Mouse (Mus musculus) heart, embryonic 15.5 days (tissue): ENCODE data around the gene Fam161b. TPM values are rescaled to one million over a fixed set of nuclear protein-coding genes. Genes with fewer than 3 reads are reported as not detected.
"Not testable (repeated sequence)": the region's sequence is repeated elsewhere in the genome, so short reads cannot be mapped to it uniquely, and the experiment has no call there.

ENCODE experiments used
- ATAC-seq: fragments of 200-750 bp; cut with Nextera tagmentation; replicated peaks from 2 replicates; pipeline ENCODE4 v1.8.0; 2017; ENCODE audit warnings: low read depth, moderate TSS enrichment; ENCODE audit not compliant: insufficient number of reproducible peaks, insufficient read depth, low FRiP score
- H3K27ac ChIP-seq: fragments of 300-500 bp; sonication (generic); 2 replicates; pipeline ENCODE4 v1.5.1; 2015; ENCODE audit warnings: mild to moderate bottlenecking, inconsistent platforms
- H3K27me3 ChIP-seq: fragments of 300-500 bp; sonication (generic); 2 replicates; pipeline ENCODE4 v1.6.1; 2015; ENCODE audit warnings: inconsistent platforms
- H3K36me3 ChIP-seq: fragments of 300-500 bp; sonication (generic); 2 replicates; pipeline ENCODE4 v1.6.1; 2015; ENCODE audit warnings: mild to moderate bottlenecking, inconsistent platforms
- H3K4me1 ChIP-seq: fragments of 300-500 bp; sonication (generic); replicated peaks from 2 replicates; pipeline ENCODE4 v1.6.1; 2015; ENCODE audit warnings: inconsistent platforms
- H3K4me2 ChIP-seq: fragments of 300-500 bp; sonication (generic); 2 replicates; pipeline ENCODE4 v1.6.1; 2015; ENCODE audit warnings: inconsistent platforms, mild to moderate bottlenecking, moderate library complexity
- H3K4me3 ChIP-seq: fragments of 300-500 bp; sonication (generic); 2 replicates; pipeline ENCODE4 v1.5.1; 2015; ENCODE audit warnings: mild to moderate bottlenecking, inconsistent platforms
- H3K9ac ChIP-seq: fragments of 300-500 bp; sonication (generic); 2 replicates; pipeline ENCODE4 v1.6.1; 2015; ENCODE audit warnings: mild to moderate bottlenecking, inconsistent platforms
- H3K9me3 ChIP-seq: fragments of 300-500 bp; sonication (generic); replicated peaks from 2 replicates; pipeline ENCODE4 v1.6.1; 2016; ENCODE audit warnings: inconsistent platforms
- WGBS: fragments of 180-500 bp; shearing (Covaris S2); methylation state at CpG from one replicate; pipeline ENCODE4 v1.1.7; 2015; ENCODE audit warnings: mixed read lengths; 5-methylcytosine and 5-hydroxymethylcytosine counted together
- polyA plus RNA-seq: library from polyadenylated mRNA; unstranded; fragments of >200 nt; fragmentation: Nextera tagmentation; extraction: Ambion mirVana; gene quantifications from 2 replicates; pipeline ENCODE4 v1.2.1, GENCODE M21; 2015

The Fam161b gene
- polyA plus RNA-seq, 1 experiment from 2014 or later: 7.1 TPM

DNA sequence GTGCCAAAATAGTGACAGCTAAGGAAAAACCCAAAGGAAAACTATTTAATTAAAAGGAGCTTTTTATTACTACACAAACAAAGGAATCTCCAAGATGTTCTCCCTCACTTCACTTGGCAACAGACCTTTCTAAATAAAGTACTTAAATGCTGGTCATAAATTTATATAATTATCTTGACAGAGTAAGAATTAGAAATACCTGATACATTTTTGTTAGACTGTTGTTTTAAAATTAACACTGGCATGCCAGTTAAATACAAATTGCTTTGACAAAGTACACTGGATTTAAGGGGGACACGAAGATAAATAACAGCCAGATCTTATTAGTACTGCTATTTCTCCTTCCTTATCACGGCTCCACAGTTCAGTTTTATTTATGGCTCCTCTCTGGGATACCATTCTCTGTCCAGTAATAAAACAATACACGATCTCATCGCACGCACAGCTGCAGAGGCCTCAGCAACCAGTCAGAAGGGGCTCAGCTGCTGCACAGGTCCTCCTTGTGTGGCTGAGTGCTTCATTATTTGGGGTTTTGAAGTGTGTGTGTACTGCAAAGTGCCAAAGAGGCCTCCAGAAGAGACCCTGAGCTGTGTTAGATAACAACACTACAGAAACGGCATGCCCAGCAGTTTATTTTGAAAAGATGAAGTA is 12.3 kb upstream of the Fam161b start:
- Histone ChIP-seq H3K27me3 (no peaks in the 10 kb centered on the region), H3K4me2 (no peak overlapping the region), H3K4me1 (peaks cover 19% of the 10 kb centered on the region), H3K27ac (peak overlapping the region; percentile 82), H3K36me3 (peaks cover 72% of the 10 kb centered on the region), H3K9ac (no peak overlapping the region), H3K4me3 (no peak overlapping the region), H3K9me3 (no peaks in the 10 kb centered on the region)
- 41% methylated on average over 6 of the region's 6 CpGs for WGBS
- peak; percentile 58; the same call in 1 of the 2 replicates for ATAC-seq

DNA sequence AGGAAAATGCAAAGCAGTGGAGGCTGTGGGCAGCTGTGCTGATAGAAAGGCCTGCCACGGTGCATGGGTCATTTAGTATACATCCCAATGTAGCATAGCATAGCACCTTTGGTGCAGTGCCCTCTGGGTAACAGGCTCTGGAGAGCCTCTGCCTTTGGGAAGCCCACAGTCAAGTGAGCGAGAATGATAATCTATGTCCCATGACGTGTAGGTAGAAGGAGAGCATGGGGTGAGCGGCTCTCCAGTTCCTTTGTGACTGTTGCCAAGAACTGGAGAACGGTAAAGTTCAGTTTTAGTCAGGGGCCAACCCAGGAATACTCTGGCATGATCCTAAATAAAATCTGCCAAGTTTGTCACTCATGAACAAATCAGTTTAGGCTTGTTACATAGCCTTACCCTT is 10.0 kb upstream of the Fam161b start:
- Histone ChIP-seq H3K9ac (no peak overlapping the region), H3K4me2 (no peak overlapping the region), H3K4me3 (no peak overlapping the region), H3K9me3 (no peaks in the 10 kb centered on the region), H3K27ac (no peak overlapping the region), H3K27me3 (no peaks in the 10 kb centered on the region), H3K36me3 (peaks cover 76% of the 10 kb centered on the region), H3K4me1 (peaks cover 19% of the 10 kb centered on the region)
- no peak for ATAC-seq
- 79% methylated on average over 5 of the region's 5 CpGs for WGBS

DNA sequence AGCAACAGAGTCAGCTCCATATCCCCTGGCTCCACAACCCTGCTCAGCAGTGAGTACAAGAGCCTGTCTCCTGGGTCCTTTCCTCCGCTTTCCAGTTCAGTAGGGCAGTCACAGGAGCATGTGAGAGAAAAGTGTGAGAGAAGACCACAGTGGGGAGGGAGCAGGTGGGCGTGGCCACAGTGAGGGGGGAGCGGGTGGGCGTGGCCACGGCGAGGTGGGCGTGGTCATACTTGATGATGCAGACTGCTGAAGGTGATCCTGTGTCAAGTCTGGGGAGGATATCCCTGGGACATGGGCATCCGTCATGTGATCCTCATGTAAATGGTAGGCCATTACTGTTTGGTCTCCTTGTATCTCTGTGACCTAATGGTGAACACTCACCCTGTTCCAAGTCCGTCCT is 5.3 kb upstream of the Fam161b start:
- no peak overlapping the region for H3K4me3 ChIP-seq
- no peak for ATAC-seq
- no peaks in the 10 kb centered on the region for H3K27me3 ChIP-seq
- no peaks in the 10 kb centered on the region for H3K9me3 ChIP-seq
- 64% methylated on average over 9 of the region's 9 CpGs for WGBS
- no peak overlapping the region for H3K9ac ChIP-seq
- no peak overlapping the region for H3K27ac ChIP-seq
- H3K36me3 ChIP-seq: peaks cover 53% of the 10 kb centered on the region
- peaks cover 20% of the 10 kb centered on the region for H3K4me1 ChIP-seq
- no peak overlapping the region for H3K4me2 ChIP-seq

DNA sequence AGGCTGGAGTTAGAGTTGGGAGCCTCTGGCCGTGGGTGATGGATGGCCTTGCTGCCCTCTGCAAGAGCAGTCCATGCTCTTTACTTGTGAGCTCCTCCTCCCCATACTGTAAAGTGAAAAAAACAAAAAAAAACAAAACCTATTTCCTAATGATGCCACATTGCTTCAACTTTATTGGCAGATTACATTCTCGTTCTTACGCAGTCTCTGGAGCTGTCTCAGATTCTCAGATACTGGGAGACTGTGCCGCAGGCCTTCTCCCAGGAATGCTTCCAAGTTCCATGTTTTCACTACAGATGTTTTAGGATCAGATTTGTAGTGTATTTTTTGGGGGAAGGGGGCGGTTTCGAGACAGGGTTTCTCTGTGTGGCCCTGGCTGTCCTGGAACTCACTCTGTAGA is 3.5 kb upstream of the Fam161b start:
- Histone ChIP-seq H3K4me2 (no peak overlapping the region), H3K9ac (no peak overlapping the region), H3K4me1 (peaks cover 27% of the 10 kb centered on the region), H3K4me3 (no peak overlapping the region), H3K36me3 (peaks cover 34% of the 10 kb centered on the region), H3K9me3 (no peaks in the 10 kb centered on the region), H3K27me3 (no peaks in the 10 kb centered on the region), H3K27ac (no peak overlapping the region)
- ATAC-seq: no peak
- WGBS: 91% methylated on average over 6 of the region's 6 CpGs

DNA sequence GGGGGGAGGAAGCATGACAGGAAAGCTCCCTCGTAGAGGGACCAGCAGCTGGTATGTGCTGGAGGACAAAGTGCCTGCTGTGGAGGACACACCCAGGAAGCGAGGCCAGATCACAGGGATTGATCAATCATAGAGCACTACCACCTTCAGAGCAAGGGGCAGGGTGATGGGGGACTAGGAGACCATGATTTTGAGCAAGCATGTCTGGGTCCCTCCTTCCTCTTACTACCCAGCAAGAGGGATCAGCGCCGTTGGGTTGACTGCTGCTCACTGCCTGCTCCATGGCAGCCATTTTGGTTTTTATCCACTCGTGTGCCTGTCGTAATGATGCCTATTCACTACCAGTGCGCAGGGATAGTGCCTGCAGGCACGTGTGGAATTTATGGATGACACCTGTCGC is 2.7 kb upstream of the Fam161b start:
- 67% methylated on average over 9 of the region's 9 CpGs for WGBS
- H3K27ac ChIP-seq: peak overlapping the region; percentile 11; the same call in 1 of the 2 replicates
- H3K9ac ChIP-seq: no peak overlapping the region
- H3K4me1 ChIP-seq: peaks cover 30% of the 10 kb centered on the region
- no peak overlapping the region for H3K4me3 ChIP-seq
- H3K27me3 ChIP-seq: no peaks in the 10 kb centered on the region
- peak overlapping the region; percentile 16 for H3K4me2 ChIP-seq
- H3K9me3 ChIP-seq: no peaks in the 10 kb centered on the region
- ATAC-seq: no peak
- H3K36me3 ChIP-seq: peaks cover 26% of the 10 kb centered on the region

DNA sequence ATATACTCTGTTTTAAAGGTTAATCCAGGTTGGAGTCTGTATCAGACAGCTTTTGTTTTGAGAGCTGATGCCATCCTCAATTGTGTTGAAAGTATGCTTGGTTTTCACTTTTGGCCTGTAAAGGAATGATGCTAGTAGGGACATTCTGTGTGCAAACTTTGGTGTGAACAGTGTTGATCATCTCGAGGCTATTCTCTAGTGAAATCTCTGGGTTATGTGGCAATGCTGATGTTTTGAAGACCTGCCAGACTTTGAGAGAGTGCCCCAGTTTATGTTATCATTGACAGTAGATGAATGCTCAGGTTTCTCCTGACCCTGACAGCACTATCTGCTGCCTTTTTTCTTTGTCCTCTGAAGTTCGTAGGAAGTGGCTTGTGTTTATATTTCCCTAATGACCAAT is 1.2 kb upstream of the Fam161b start:
- WGBS: 41% methylated on average over 2 of the region's 2 CpGs
- Histone ChIP-seq H3K4me1 (peaks cover 30% of the 10 kb centered on the region), H3K9me3 (no peaks in the 10 kb centered on the region), H3K9ac (no peak overlapping the region), H3K4me3 (peak overlapping the region; percentile 75), H3K27ac (no peak overlapping the region), H3K4me2 (peak overlapping the region; percentile 76), H3K27me3 (no peaks in the 10 kb centered on the region), H3K36me3 (peaks cover 12% of the 10 kb centered on the region)
- ATAC-seq: no peak

DNA sequence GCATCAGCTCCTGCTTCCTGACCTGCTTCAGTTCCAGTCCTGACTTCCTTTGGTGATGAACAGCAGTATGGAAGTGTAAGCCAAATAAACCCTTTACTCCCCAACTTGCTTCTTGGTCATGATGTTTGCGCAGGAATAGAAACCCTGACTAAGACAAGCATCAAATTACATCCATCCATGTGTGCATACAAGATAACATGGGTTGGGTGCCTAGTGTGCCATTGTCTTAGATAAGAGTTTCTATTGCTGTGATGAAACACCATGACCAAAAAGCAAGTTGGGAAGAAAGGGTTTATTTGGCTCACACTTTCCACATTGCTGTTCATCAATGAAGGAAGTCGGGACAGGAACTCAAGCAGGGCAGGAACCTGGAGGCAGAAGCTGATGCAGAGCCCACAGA is 2.9 kb downstream of the Fam161b start:
- peaks cover 21% of the 10 kb centered on the region for H3K4me1 ChIP-seq
- ATAC-seq, H3K27me3 ChIP-seq, H3K27ac ChIP-seq, H3K9me3 ChIP-seq, H3K9ac ChIP-seq, H3K4me3 ChIP-seq, H3K36me3 ChIP-seq, H3K4me2 ChIP-seq: not testable (repeated sequence)
- 73% methylated on average over 2 of the region's 2 CpGs for WGBS

DNA sequence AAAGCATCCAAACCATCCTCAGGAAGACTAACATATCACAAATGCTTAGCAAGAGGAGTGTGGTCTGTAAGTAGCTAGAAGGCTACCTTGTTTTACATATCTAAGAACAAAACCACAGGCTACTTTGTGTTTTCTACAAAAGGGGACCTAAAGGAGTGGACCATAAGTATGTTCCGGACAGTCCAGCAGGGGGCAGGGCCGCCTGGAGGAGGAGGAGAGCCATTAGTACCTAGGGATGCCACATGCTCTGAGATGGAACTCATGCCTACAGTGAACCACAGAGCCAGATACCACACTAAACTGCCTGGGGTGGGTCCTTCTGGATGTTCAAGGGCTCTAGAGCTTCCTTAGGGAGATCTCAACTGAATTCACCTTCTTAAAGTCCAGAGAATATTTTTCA is 14.4 kb downstream of the Fam161b start:
- no peak overlapping the region for H3K4me3 ChIP-seq
- H3K9me3 ChIP-seq: no peaks in the 10 kb centered on the region
- ATAC-seq: no peak
- H3K27me3 ChIP-seq: no peaks in the 10 kb centered on the region
- peaks cover 39% of the 10 kb centered on the region for H3K36me3 ChIP-seq
- WGBS: 53% methylated on average over 2 of the region's 2 CpGs
- H3K4me1 ChIP-seq: no peaks in the 10 kb centered on the region
- H3K27ac ChIP-seq: no peak overlapping the region
- no peak overlapping the region for H3K4me2 ChIP-seq
- no peak overlapping the region for H3K9ac ChIP-seq

DNA sequence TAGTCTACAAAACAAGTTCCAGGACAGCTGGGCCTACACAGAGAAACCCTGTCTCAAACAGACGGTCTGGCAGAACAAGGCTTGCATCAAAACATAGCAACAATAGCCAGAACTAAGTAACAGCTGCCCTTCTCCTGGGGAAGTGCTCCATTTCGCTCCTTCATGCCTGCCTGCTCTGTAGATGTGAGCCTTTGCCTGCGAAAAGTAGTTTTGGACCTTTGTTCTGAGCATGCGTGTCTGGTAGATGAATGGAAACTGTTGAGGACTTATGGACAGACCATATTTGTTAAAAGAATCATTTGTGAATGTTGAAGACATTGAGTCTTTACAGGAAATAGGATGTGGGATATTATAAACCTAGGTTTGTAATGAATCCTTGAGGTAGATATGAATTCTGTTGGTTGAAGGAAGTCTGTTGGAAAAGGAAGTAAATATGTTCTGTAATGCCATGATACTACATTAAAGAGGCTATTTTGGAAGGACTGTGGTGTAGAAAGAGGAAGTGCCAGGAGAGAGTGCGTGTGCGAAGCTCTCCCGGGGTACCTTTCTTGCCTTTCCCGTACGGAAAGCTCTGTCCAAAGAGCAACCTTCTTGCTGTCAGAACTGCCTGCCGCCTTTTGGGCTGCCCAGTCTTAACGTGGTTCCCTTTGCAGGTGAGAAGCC is 24.5 kb downstream of the Fam161b start:
- H3K4me1 ChIP-seq: no peaks in the 10 kb centered on the region
- 86% methylated on average over 11 of the region's 11 CpGs for WGBS
- H3K4me2 ChIP-seq: no peak overlapping the region
- H3K27ac ChIP-seq: no peak overlapping the region
- ATAC-seq: no peak
- no peak overlapping the region for H3K9ac ChIP-seq
- H3K27me3 ChIP-seq: no peaks in the 10 kb centered on the region
- peaks cover 82% of the 10 kb centered on the region for H3K36me3 ChIP-seq
- no peak overlapping the region for H3K4me3 ChIP-seq
- H3K9me3 ChIP-seq: no peaks in the 10 kb centered on the region

DNA sequence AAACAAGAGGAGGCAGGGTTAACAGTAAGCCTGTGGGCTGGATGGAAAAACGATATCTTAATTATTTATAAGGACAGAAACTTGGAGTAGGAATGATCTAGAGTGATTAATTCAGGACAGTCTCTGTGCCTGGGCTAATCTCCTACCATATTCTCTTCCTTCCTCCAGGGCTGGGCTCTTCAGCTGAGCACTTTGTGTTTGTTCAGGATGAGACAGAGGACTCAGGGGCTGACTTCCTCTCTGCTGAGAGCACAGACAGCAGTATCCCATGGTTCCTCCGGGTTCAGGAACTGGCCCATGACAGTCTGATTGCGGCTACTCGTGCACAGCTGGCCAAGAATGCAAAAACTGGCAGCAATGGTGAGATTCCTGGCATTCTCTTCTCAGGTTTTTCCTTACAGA is 34.5 kb downstream of the Fam161b start:
- H3K9me3 ChIP-seq: no peaks in the 10 kb centered on the region
- no peak overlapping the region for H3K4me2 ChIP-seq
- WGBS: 25% methylated on average over 4 of the region's 4 CpGs
- H3K36me3 ChIP-seq: peaks cover 52% of the 10 kb centered on the region
- no peaks in the 10 kb centered on the region for H3K27me3 ChIP-seq
- H3K27ac ChIP-seq: peak overlapping the region; percentile 74
- ATAC-seq: peak; percentile 84
- no peak overlapping the region for H3K4me3 ChIP-seq
- peaks cover 16% of the 10 kb centered on the region for H3K4me1 ChIP-seq
- H3K9ac ChIP-seq: no peak overlapping the region

DNA sequence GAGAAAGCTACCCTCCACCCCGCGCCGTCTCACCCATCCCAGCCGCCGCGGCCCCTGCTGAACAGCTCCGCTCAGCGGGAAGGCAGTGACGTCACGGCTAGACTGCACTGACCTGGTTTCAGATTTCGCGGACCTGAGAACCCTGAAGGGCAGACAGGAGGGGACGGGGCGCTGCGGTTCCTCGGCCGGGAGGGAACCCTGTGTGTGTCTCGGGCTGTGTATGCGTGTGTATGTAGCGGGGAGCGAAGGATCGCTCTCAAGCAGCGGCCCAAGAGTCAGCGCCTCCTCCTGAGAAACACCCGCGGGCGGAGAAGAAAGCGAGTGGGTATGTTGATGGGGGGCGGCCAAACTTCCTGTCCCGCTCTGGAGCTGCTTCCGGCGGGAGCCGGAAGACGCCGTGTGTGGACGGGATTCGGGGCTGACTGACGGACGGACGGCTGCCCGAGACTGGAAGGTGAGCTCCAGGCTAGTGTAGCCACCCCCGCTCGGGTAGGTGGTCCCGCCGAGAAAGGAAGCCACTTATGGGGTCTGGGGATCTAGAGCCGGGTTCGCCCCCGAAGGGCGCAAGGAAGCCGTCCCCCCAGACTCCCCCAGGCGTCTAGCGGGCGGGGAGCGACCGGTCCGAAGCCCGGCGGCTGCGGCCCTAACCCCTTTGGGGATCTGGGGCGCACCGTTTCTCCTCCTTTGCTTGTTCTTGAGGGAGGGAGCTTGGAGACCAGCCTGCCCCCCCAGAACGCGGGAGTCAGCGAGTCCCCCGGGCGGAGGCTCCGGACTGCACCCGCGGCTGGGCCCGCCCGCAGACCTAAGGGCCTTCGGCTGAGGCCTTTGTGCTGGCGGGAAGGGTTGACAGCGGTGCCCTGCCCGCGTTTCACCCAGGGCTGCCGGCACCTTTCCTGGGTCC is 44.7 kb downstream of the Fam161b start, which contains the start of gene Zfp410:
Gene Zfp410, plus strand, starts transcription at position 132 of the 901 bp plus-strand sequence.
- Histone ChIP-seq H3K36me3 (peaks cover 12% of the 10 kb centered on the region; the same call in 1 of the 2 replicates), H3K27ac (peak within 1 kb of the TSS; percentile 99), H3K4me3 (peak within 1 kb of the TSS; percentile 98), H3K9me3 (no peaks in the 10 kb centered on the region), H3K4me1 (peaks cover 23% of the 10 kb centered on the region), H3K4me2 (peak within 1 kb of the TSS; percentile 84), H3K27me3 (no peaks in the 10 kb centered on the region), H3K9ac (peak within 1 kb of the TSS; percentile 98)
- under 1% methylated on average over 77 of the region's 77 CpGs for WGBS
- ATAC-seq: peak; percentile 93
